Mouse (Mus musculus): Measurements from ENCODE around the gene Ociad2. TPM values are rescaled to one million over a fixed set of nuclear protein-coding genes. Genes with fewer than 3 reads are reported as not detected.

The Ociad2 gene
- polyA plus RNA-seq, 1 experiment from 2014 or later: 9.4 TPM

- no peak for DNase-seq (ENCODE audit: low spot score)
- WGBS: 68% methylated on average over 2 of the region's 2 CpGs
- H3K27ac ChIP-seq (replicated peaks): no peak overlapping the region
- H3K4me1 ChIP-seq: peaks cover 16% of the 10 kb centered on the region
- H3K27me3 ChIP-seq (replicated peaks; ENCODE audit: low read depth, poor library complexity, severe bottlenecking): no peaks in the 10 kb centered on the region
- H3K4me3 ChIP-seq: no peak overlapping the region
- peaks cover 5% of the 10 kb centered on the region for H3K36me3 ChIP-seq (replicated peaks)
- no peaks in the 10 kb centered on the region for H3K9me3 ChIP-seq
These were observed 50.9 kb downstream of the Ociad2 start for GRCm38 (mm10) chr5:73289900-73290299.

- 88% methylated on average over 5 of the region's 5 CpGs for WGBS
- H3K9me3 ChIP-seq: no peaks in the 10 kb centered on the region
These were observed 54.2 kb downstream of the Ociad2 start for GRCm38 (mm10) chr5:73286603-73287002.

GRCm38 (mm10) chr5:73285470-73285978, 55.3 kb downstream of the Ociad2 start:
- DNase-seq (ENCODE audit: low spot score): no peak
- Histone ChIP-seq H3K27me3 (replicated peaks; ENCODE audit: low read depth, poor library complexity, severe bottlenecking) (no peaks in the 10 kb centered on the region), H3K4me1 (no peaks in the 10 kb centered on the region), H3K9me3 (no peaks in the 10 kb centered on the region), H3K36me3 (replicated peaks) (no peaks in the 10 kb centered on the region), H3K4me3 (no peak overlapping the region), H3K27ac (replicated peaks) (no peak overlapping the region)
- 86% methylated on average over 3 of the region's 3 CpGs for WGBS

More at GRCm38 (mm10) chr5:73286603-73287002, 54.2 kb downstream of the Ociad2 start:
- no peaks in the 10 kb centered on the region for H3K27me3 ChIP-seq (replicated peaks; ENCODE audit: low read depth, poor library complexity, severe bottlenecking)
- no peak for DNase-seq (ENCODE audit: low spot score)
- H3K27ac ChIP-seq (replicated peaks): no peak overlapping the region
- H3K4me1 ChIP-seq: no peaks in the 10 kb centered on the region
- H3K4me3 ChIP-seq: no peak overlapping the region
- H3K36me3 ChIP-seq (replicated peaks): no peaks in the 10 kb centered on the region

GRCm38 (mm10) chr5:73284046-73284445, 56.8 kb downstream of the Ociad2 start:
- Histone ChIP-seq H3K9me3 (no peaks in the 10 kb centered on the region), H3K27ac (replicated peaks) (no peak overlapping the region)

GRCm38 (mm10) chr5:73280567-73280850, 60.3 kb downstream of the Ociad2 start:
- H3K9me3 ChIP-seq: no peaks in the 10 kb centered on the region
- 76% methylated on average over 4 of the region's 4 CpGs for WGBS
- no peak overlapping the region for H3K27ac ChIP-seq (replicated peaks)
- H3K4me3 ChIP-seq: no peak overlapping the region
- H3K27me3 ChIP-seq (replicated peaks; ENCODE audit: low read depth, poor library complexity, severe bottlenecking): no peaks in the 10 kb centered on the region
- no peaks in the 10 kb centered on the region for H3K36me3 ChIP-seq (replicated peaks)
- peaks cover 12% of the 10 kb centered on the region for H3K4me1 ChIP-seq
- no peak for DNase-seq (ENCODE audit: low spot score)

More at GRCm38 (mm10) chr5:73284046-73284445, 56.8 kb downstream of the Ociad2 start:
- H3K36me3 ChIP-seq (replicated peaks): no peaks in the 10 kb centered on the region
- no peaks in the 10 kb centered on the region for H3K27me3 ChIP-seq (replicated peaks; ENCODE audit: low read depth, poor library complexity, severe bottlenecking)
- DNase-seq (ENCODE audit: low spot score): no peak
- H3K4me1 ChIP-seq: peaks cover 10% of the 10 kb centered on the region
- H3K4me3 ChIP-seq: no peak overlapping the region

- 55% methylated on average over 4 of the region's 4 CpGs for WGBS
- Histone ChIP-seq H3K27me3 (replicated peaks; ENCODE audit: low read depth, poor library complexity, severe bottlenecking) (no peaks in the 10 kb centered on the region), H3K4me3 (no peak overlapping the region), H3K9me3 (no peaks in the 10 kb centered on the region), H3K36me3 (replicated peaks) (no peaks in the 10 kb centered on the region), H3K27ac (replicated peaks) (peak overlapping the region; percentile 57), H3K4me1 (peaks cover 12% of the 10 kb centered on the region)
- no peak for DNase-seq (ENCODE audit: low spot score)
These were observed 60.9 kb downstream of the Ociad2 start for GRCm38 (mm10) chr5:73279732-73280566.

GRCm38 (mm10) chr5:73279190-73279589, 61.6 kb downstream of the Ociad2 start:
- no peaks in the 10 kb centered on the region for H3K36me3 ChIP-seq (replicated peaks)
- no peak overlapping the region for H3K4me3 ChIP-seq
- DNase-seq (ENCODE audit: low spot score): no peak
- peak overlapping the region; percentile 57; the same call in 1 of the 2 replicates for H3K27ac ChIP-seq (replicated peaks)
- no peaks in the 10 kb centered on the region for H3K9me3 ChIP-seq
- H3K27me3 ChIP-seq (replicated peaks; ENCODE audit: low read depth, poor library complexity, severe bottlenecking): no peaks in the 10 kb centered on the region
- H3K4me1 ChIP-seq: peaks cover 12% of the 10 kb centered on the region
- 61% methylated on average over 10 of the region's 10 CpGs for WGBS

DNA sequence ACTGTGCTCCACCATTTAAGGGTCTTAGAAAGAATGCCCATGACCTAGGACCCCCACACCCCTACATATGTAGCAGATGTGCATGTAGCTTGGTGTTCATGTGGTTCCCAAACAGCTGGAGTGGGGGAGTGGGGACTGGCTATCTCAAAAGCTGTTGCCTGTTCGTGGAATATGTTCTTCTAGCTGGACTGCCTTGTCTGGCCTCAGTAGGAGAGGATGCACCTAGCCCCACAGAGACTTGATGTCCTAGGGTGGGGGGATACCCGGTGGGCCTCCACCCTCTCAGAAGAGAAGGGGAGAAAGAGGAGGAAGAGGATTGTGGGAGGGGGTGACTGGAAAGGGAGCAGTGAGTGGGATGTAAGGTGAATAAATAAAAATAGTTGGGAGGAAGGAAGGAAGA, 65.9 kb downstream of the Ociad2 start:
- H3K4me1 ChIP-seq: peaks cover 11% of the 10 kb centered on the region
- H3K36me3 ChIP-seq (replicated peaks): no peaks in the 10 kb centered on the region
- DNase-seq (ENCODE audit: low spot score): no peak
- H3K27ac ChIP-seq (replicated peaks): no peak overlapping the region
- H3K27me3 ChIP-seq (replicated peaks; ENCODE audit: low read depth, poor library complexity, severe bottlenecking): no peaks in the 10 kb centered on the region
- no peak overlapping the region for H3K4me3 ChIP-seq
- WGBS: 82% methylated on average over 2 of the region's 2 CpGs
- H3K9me3 ChIP-seq: no peaks in the 10 kb centered on the region

- no peak overlapping the region for H3K27ac ChIP-seq (replicated peaks)
- no peaks in the 10 kb centered on the region for H3K4me1 ChIP-seq
- 78% methylated on average over 4 of the region's 4 CpGs for WGBS
- H3K9me3 ChIP-seq: no peaks in the 10 kb centered on the region
- H3K4me3 ChIP-seq: no peak overlapping the region
- no peaks in the 10 kb centered on the region for H3K27me3 ChIP-seq (replicated peaks; ENCODE audit: low read depth, poor library complexity, severe bottlenecking)
- no peaks in the 10 kb centered on the region for H3K36me3 ChIP-seq (replicated peaks)
- DNase-seq (ENCODE audit: low spot score): no peak
These were observed 67.7 kb downstream of the Ociad2 start for GRCm38 (mm10) chr5:73273171-73273570.

Other genes with a start within 250 kb of the Ociad2 start
- gene Fryl, start 84.4 kb downstream of the Ociad2 start, polyA plus RNA-seq (2016; fragmentation: Nextera tagmentation; extraction: Ambion mirVana): 24.3 and 25.1 TPM in 2 replicates
- 135 and 137 TPM in 2 replicates for gene Ociad1, start 48.2 kb downstream of the Ociad2 start, polyA plus RNA-seq (2016; fragmentation: Nextera tagmentation; extraction: Ambion mirVana)
- gene Cwh43, start 65.0 kb upstream of the Ociad2 start, polyA plus RNA-seq (2016; fragmentation: Nextera tagmentation; extraction: Ambion mirVana): not detected in 2 replicates
- 46.6 and 46.8 TPM in 2 replicates for gene Dcun1d4, start 140.0 kb upstream of the Ociad2 start, polyA plus RNA-seq (2016; fragmentation: Nextera tagmentation; extraction: Ambion mirVana)

Measured in embryonic facial prominence, embryonic 10.5 days (tissue).